In the genomic region with DNA sequence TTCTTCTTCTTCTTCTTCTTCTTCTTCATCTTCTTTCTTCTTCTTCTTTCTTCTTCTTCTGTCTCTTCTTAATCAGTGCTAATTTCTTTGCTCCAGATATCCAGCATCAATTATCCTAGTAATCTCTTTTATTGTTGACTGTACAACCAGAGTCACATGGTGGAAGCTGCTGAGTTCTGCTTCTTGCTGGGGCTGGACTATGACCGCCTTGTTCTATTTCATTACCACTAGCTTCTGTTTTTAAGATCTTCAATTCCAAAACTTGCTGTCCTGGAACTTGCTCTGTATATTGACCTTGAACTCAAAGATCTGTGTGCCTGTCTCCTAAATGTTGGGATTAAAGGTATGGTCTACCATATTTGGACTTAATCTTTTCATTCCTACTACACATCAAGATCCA, we compare ENCODE assay signal across 25 mouse cellular contexts.
"Had no signal": no experiment of that assay in that cellular context is flagged by ENCODE, and none has a peak within 500 bp of the region (broad histone marks: within the 10 kb centered on the region; RNA-seq: fewer than 3 reads in every experiment).

No protein-coding gene starts in this region.

- H3K27ac ChIP-seq: heart, adult 2 months; heart, embryonic 10.5 days; heart, embryonic 13.5 days; heart, embryonic 15.5 days; hindbrain, embryonic 10.5 days; hindbrain, embryonic 12.5 days; hindbrain, embryonic 13.5 days; hindbrain, embryonic 14.5 days; hindbrain, embryonic 15.5 days; hindbrain, postnatal 0 days; intestine, embryonic 15.5 days; kidney, embryonic 15.5 days; kidney, postnatal 0 days; layer of hippocampus, adult 2 months; left cerebral cortex, adult 2 months had no signal

- H3K4me1 ChIP-seq: heart, embryonic 10.5 days; heart, embryonic 12.5 days; heart, embryonic 13.5 days; heart, embryonic 15.5 days; hindbrain, embryonic 10.5 days; hindbrain, embryonic 12.5 days; hindbrain, embryonic 13.5 days; hindbrain, embryonic 15.5 days; intestine, embryonic 15.5 days; kidney, embryonic 15.5 days had no signal

- H3K36me3 ChIP-seq: heart, embryonic 10.5 days; heart, embryonic 12.5 days; heart, embryonic 13.5 days; heart, embryonic 15.5 days; hindbrain, embryonic 10.5 days; hindbrain, embryonic 12.5 days; hindbrain, embryonic 13.5 days; hindbrain, embryonic 15.5 days; intestine, embryonic 15.5 days; kidney, embryonic 15.5 days had no signal

- H3K4me3 ChIP-seq: heart, adult 2 months; heart, embryonic 10.5 days; heart, embryonic 12.5 days; heart, embryonic 13.5 days; heart, embryonic 15.5 days; hindbrain, embryonic 10.5 days; hindbrain, embryonic 12.5 days; hindbrain, embryonic 13.5 days; hindbrain, embryonic 15.5 days; intestine, embryonic 15.5 days; kidney, embryonic 15.5 days; layer of hippocampus, adult 2 months; left cerebral cortex, adult 2 months had no signal

- DNase-seq: heart, adult 2 months; heart, postnatal 10 days; heart, postnatal 14 days; heart, postnatal 36 days; heart, postnatal 4 days; kidney, postnatal 10 days; kidney, postnatal 14 days; kidney, postnatal 4 days; layer of hippocampus, adult 9-11 months; layer of hippocampus, postnatal 36 days had no signal

- H3K27me3 ChIP-seq: heart, embryonic 12.5 days; heart, embryonic 13.5 days; heart, embryonic 15.5 days; hindbrain, embryonic 12.5 days; hindbrain, embryonic 13.5 days; hindbrain, embryonic 15.5 days; intestine, embryonic 15.5 days; kidney, embryonic 15.5 days had no signal
